Mouse (Mus musculus) left cerebral cortex, adult 11 months (tissue): ENCODE measurements around the gene Vmn1r217.
"Not testable (repeated sequence)": the region's sequence is repeated elsewhere in the genome, so short reads cannot be mapped to it uniquely, and the experiment has no call there.

Experiments
- DNase-seq: peaks from one replicate; pipeline ENCODE4 v3.0.0; 2022; ENCODE audit warnings: low spot score

The Vmn1r217 gene

DNA sequence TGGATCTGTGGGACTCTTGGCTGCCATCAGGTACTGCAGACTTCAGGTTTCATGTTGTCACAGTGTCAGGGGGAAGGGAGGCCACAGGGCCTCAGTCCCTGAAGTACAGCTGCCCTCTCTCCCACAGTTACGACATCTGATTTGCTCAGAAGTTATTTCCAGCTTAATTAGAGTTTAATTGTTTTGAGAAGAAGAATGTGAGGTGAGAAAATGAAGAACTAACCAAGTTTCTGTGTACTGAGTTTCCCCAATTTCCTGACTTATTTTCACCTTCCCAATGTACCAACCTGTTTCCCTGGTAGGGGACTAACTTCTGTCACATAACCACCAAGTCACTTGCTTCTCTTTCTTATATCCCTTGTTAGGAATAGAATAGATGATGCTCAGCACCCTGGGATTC is at the start of gene Vmn1r217:
TSS of gene Vmn1r217 (minus strand) at position 101 of the 400 bp plus-strand sequence.
- not testable (repeated sequence) for DNase-seq

DNA sequence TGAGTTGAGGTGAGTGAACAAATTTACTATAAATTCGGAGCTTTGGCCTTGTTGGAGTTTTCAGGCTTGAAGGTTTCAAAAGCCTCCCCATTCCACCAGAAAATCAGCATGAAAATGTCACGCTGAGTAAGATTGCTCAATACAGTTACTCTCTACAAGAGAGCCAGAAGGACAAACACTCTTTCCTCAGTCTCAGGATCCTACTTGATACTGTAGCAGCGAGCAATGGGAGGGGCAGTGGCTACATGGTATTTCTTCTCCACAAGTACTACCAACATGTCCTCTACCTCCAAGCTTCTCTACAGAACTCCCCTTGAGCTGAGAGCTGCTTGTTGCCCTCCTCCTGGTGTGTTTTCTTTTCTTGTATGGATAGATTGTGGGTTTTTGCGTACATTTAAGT is 48.4 kb upstream of the Vmn1r217 start:
- not testable (repeated sequence) for DNase-seq

DNA sequence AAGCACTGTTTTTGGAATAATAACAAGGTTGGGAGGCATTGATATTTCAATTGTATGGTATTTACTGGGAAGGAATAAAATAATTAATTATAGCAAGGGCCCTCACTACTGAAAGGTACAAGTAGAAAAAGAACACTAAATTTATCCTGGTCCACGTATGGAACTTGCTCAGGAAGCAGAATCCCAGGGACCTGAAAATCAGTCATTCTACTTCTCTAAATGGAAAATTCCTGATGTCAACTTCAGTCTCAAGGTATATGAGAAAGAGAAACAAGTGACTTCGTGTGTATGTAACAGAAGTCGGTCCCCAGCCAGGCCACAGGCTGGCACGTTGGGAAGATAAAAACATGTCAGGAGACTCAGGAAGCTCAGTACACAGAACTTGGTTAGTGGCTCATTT is 41.0 kb upstream of the Vmn1r217 start, which contains the start of gene Vmn1r219:
TSS of gene Vmn1r219 (plus strand) at position 301 of the 400 bp plus-strand sequence.
- DNase-seq = no peak

DNA sequence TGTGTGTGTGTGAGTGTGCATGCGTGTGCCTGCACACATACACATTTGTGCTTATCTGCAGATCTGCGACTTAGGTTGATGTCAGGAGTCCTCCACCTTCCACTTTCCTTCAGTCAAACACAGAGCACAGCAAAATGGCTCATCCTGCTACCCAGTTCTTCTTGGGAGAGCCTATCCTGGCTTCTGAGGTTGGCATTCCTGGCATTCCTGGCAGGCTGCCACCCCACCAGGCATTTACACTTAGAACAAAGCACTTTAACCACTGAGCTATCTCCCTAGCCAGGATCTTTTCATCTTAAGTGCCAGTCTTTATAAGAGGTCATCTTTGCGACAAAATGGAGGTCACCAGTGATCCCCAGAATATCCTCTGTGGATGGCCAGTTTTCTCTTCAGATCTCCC is 39.8 kb upstream of the Vmn1r217 start:
- no peak for DNase-seq

DNA sequence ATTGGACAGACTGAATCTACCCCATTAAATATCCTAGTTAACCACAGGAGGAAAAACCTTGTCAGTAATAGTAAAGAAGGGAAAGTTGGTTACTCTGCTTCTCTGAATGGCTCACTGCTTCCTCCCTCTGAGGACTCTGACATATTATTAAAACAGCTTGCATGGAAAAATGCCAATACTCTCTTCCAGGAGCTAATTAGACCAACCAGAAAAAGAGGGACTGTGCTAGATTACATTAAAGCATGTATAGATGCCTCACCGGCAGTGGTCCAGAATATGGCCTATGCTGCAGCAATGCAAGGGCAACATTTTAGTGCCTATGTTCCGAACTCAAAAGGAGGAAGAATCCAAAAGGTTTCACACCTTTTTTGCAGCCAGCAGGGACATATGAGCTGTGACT is 20.9 kb upstream of the Vmn1r217 start:
- no peak for DNase-seq

DNA sequence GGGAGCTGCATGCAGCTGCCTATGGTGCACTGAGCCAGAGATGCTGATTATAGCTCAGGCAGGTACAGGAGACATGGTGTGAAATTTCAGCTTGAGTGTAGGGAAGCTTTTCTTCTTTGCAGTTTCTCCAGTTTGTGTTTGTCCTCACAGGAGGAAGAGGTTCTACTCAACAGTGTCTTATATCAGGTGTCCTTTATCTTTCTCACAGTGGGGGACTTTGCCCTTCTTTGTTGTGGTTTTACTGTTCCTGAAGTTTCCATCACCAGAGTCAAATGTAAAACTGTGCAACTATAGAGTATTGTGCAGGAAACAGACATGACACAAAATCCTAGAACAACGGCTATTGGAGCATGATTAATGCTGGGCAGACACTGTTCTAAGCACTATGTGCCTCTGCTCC is 15.5 kb upstream of the Vmn1r217 start:
- DNase-seq = no peak

DNA sequence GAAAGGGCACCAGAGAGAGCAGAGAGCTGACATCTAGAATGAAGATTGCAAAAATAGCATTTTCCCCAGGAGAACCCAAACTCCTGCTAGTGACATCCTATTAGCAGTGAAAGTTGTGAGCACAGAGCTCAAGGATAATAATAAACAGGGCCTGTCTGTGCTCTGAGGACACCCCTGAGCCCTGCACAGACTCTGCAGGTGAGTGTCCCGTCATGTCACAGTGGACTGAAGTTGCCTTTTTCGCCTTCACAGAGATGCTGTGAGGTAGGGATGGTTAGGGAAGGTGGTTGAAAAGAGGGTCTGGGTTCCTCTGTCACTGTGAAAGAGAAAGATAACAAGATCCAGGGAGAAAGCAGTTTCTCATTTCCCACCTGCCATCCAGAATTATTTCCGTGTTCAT is 15.1 kb upstream of the Vmn1r217 start, which contains the start of gene Vmn1r218:
TSS of gene Vmn1r218 (plus strand) at position 57 of the 400 bp plus-strand sequence.
- DNase-seq = no peak

DNA sequence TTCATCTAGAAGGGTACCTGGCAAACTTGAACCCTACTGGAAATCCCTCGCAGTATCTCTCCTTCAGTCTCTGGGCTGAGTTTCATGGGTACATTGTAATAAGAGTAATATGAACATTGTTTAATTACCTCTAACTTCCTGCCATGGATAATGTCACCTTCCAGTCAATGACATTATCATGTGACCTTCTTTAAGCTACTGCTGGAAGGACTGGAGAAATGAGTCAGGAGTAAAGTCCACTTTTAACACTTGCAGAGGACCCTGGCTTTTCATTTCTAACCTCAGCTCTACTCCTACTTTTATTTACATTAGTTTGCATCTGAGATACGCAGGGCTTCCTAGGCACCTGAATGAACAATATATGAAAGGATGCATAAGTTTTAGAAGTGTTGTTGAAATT is 2.6 kb upstream of the Vmn1r217 start:
- DNase-seq = no peak

DNA sequence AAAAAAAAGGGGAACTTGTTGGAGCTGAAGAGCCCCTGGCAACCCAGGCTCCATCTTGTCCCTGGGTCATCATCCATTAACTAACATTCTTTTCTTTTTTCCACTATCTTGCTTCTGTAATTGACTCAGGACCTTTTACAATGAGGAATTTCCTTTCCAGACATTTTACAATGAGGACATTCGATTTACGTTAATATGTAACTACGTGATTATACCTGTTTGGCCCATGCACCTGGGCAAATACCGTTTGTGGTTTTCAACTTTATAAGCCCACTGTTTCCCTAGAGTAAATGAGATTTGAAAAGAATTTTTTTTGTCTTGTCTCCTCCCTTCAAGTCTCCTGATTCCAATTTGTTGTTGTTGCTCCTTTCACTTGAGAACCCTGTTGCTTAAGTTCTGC is 23.6 kb downstream of the Vmn1r217 start:
- no peak for DNase-seq

DNA sequence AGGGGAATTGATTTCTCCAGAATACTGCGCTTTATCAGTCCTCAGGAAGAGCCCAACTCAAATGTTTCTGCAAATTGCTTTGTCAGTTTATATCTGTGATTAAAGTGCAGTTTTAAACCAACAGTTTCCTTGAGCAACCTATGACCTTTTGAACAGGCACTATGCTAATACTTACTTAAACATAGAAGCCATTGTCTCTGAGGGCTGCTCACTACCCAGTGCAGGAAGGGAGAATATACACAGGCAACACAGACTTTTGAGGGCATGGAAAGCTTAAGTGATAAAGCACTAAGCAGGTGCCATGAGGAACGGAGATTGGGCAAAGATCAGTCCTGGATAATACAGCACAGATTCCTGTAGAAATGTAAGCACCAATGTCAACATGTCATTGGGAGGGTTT is 48.7 kb downstream of the Vmn1r217 start:
- no peak for DNase-seq

DNA sequence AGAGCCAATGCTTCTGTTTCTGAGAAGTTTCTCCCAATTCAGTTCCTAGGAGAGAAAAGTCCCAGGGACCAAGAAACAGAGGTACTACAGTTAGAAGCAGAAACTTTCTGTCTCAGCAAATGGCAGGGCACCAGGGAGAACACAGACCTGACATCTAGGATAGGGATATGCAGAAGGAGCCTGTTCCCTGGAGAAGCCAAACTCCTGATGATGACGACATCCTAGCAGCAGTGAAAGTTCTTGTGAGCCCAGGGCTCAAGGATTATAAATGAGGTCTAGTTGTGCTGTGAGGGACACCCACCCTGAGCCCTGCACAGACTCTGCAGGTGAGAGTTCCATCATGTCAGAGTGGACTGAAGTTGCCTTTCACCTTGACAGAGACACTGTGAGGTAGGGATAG is 50.3 kb downstream of the Vmn1r217 start, which contains the start of gene Vmn1r215:
TSS of gene Vmn1r215 (plus strand) at position 301 of the 400 bp plus-strand sequence.
- no peak for DNase-seq

DNA sequence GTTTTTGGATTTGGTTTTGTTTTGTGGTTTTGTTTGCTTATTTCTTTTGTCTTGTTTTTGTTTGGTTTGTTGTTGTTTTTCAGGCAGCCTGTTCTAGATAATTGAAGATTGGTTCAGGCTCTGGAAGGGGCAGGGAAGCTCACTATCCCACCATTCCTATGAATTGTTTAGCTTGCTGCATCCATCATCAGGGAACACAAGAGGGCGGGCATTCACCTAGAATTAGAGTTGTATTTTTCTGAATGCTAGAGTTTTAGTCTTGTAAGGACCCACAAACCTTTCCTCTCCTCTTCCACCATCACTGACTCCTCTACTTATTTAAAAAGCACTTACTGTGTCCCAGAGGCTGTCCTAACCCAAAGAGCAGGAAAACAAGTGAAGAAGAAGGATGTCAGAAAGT is 60.2 kb downstream of the Vmn1r217 start:
- no peak for DNase-seq
